Mouse (Mus musculus): ENCODE measurements around the gene Fkbp3. TPM values are rescaled to one million over a fixed set of nuclear protein-coding genes. Genes with fewer than 3 reads are reported as not detected.
"Not testable (repeated sequence)": the region's sequence is repeated elsewhere in the genome, so short reads cannot be mapped to it uniquely, and the experiment has no call there.

The Fkbp3 gene
- 619 and 629 TPM in 2 replicates for polyA plus RNA-seq (2016; fragmentation: Nextera tagmentation; extraction: Ambion mirVana)

DNA sequence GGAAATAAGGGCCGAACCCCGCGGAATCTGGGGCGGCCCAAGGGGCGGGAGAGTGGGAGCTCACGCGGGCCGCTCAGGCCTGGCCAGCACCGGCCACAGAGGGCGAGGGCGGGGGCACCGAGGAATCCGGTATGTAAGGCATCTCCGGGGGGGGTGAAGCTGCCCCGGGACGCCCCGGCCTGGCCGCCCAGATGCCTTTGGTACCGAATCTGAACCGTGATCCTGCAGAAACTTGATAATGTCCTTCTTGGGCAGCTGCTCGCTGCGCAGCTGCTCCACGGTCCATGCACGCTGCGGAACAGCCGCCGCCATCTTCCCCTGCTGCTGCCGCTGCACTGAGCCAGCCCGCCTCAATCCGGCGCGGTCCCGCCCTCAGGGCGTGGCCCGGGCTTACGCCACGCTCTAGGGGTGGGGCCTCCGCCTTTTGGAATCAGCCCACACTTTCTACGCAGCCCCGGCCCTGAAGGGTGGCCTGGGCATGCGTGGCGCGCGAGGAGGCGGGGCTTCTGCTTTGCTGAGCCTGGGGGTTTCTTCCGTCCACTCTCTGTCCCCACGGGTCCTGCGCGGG lies at the start of gene Fkbp3:
Gene Fkbp3, minus strand, starts transcription at position 397 of the 568 bp plus-strand sequence.
- 0% methylated on average over 49 of the region's 49 CpGs for WGBS
- Histone ChIP-seq H3K36me3 (peaks cover 14% of the 10 kb centered on the region; the same call in 1 of the 2 replicates), H3K9me3 (no peaks in the 10 kb centered on the region), H3K4me3 (peak within 1 kb of the TSS; percentile 91), H3K4me2 (replicated peaks) (peak within 1 kb of the TSS; percentile 86), H3K4me1 (peaks cover 31% of the 10 kb centered on the region), H3K27ac (replicated peaks) (peak within 1 kb of the TSS; percentile 92), H3K9ac (replicated peaks) (peak within 1 kb of the TSS; percentile 95), H3K27me3 (no peaks in the 10 kb centered on the region)
- ATAC-seq (ENCODE audit: low FRiP score, low read depth): peak; percentile 99

- H3K4me2 ChIP-seq (replicated peaks): no peak overlapping the region
- H3K4me1 ChIP-seq: no peaks in the 10 kb centered on the region
- H3K36me3 ChIP-seq: peaks cover 62% of the 10 kb centered on the region
- no peaks in the 10 kb centered on the region for H3K9me3 ChIP-seq
- H3K27me3 ChIP-seq: no peaks in the 10 kb centered on the region
- H3K9ac ChIP-seq (replicated peaks): no peak overlapping the region
- H3K27ac ChIP-seq (replicated peaks): no peak overlapping the region
- ATAC-seq (ENCODE audit: low FRiP score, low read depth): no peak
- 88% methylated on average over 5 of the region's 5 CpGs for WGBS
- no peak overlapping the region for H3K4me3 ChIP-seq
These were observed 45.6 kb upstream of the Fkbp3 start for GRCm38 (mm10) chr12:65119451-65119850.

GRCm38 (mm10) chr12:65118968-65119367 lies 45.2 kb upstream of the Fkbp3 start:
- ATAC-seq (ENCODE audit: low FRiP score, low read depth): no peak
- H3K4me1 ChIP-seq: no peaks in the 10 kb centered on the region
- 87% methylated on average over 7 of the region's 7 CpGs for WGBS
- H3K27me3 ChIP-seq: no peaks in the 10 kb centered on the region
- H3K9ac ChIP-seq (replicated peaks): no peak overlapping the region
- no peaks in the 10 kb centered on the region for H3K9me3 ChIP-seq
- no peak overlapping the region for H3K27ac ChIP-seq (replicated peaks)
- no peak overlapping the region for H3K4me3 ChIP-seq
- H3K36me3 ChIP-seq: peaks cover 61% of the 10 kb centered on the region
- no peak overlapping the region for H3K4me2 ChIP-seq (replicated peaks)

GRCm38 (mm10) chr12:65114978-65115377 lies 41.2 kb upstream of the Fkbp3 start:
- ATAC-seq (ENCODE audit: low FRiP score, low read depth); H3K9ac ChIP-seq (replicated peaks); H3K4me1 ChIP-seq; H3K9me3 ChIP-seq; H3K27me3 ChIP-seq; H3K4me3 ChIP-seq; H3K27ac ChIP-seq (replicated peaks); H3K4me2 ChIP-seq (replicated peaks): not testable (repeated sequence)
- 91% methylated on average over 3 of the region's 3 CpGs for WGBS
- H3K36me3 ChIP-seq: peaks cover 42% of the 10 kb centered on the region

- Histone ChIP-seq H3K36me3 (peaks cover 42% of the 10 kb centered on the region), H3K9ac (replicated peaks) (no peak overlapping the region), H3K4me3 (no peak overlapping the region), H3K4me1 (no peaks in the 10 kb centered on the region), H3K4me2 (replicated peaks) (no peak overlapping the region), H3K27ac (replicated peaks) (no peak overlapping the region), H3K9me3 (no peaks in the 10 kb centered on the region), H3K27me3 (no peaks in the 10 kb centered on the region)
- 88% methylated on average over 4 of the region's 4 CpGs for WGBS
- ATAC-seq (ENCODE audit: low FRiP score, low read depth): no peak
These were observed 40.1 kb upstream of the Fkbp3 start for GRCm38 (mm10) chr12:65113925-65114324.

DNA sequence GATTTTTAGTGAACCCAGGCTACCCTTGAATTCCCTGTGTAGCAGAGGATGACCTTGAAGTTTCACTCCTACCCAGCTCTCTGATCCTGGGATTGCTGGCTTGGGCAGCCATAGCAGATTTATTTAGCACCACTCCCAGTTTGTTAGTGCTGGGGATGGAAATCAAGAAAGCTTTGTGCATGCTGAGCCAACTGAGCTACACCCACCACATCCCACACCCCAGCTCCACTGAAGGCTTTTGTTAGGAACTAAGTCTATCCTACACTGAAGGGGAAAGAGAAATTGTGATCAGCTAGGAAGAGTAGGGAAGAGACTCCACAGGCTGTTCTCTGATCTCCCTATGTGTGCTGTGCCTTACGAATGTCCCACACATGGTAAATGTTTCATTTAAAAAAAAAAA lies 39.0 kb upstream of the Fkbp3 start:
- H3K36me3 ChIP-seq: peaks cover 40% of the 10 kb centered on the region
- no peak for ATAC-seq (ENCODE audit: low FRiP score, low read depth)
- H3K9me3 ChIP-seq: no peaks in the 10 kb centered on the region
- H3K27me3 ChIP-seq: no peaks in the 10 kb centered on the region
- no peak overlapping the region for H3K9ac ChIP-seq (replicated peaks)
- H3K27ac ChIP-seq (replicated peaks): no peak overlapping the region
- no peak overlapping the region for H3K4me3 ChIP-seq
- WGBS: 93% methylated on average over 1 of the region's 1 CpGs
- no peaks in the 10 kb centered on the region for H3K4me1 ChIP-seq
- no peak overlapping the region for H3K4me2 ChIP-seq (replicated peaks)

DNA sequence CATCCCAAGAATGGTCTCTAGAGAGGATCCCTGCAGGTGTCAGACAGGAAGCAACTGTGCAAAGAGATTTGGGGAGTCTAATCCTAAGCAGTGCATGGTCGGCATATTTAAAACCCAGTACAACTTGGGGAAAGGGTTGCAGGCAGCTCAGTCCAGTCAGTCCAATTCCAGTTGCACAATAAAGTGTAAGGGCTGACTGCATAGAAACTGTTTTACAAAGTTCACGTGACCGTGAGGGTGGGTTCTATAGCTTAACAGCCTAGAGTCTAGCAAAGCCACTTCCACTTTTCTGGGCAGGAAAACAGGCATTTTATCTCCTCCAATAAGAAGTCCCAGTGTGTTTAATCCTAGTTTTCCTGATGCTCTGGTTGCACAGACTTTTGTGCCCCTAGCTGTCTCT lies 37.7 kb upstream of the Fkbp3 start:
- Histone ChIP-seq H3K27me3 (no peaks in the 10 kb centered on the region), H3K27ac (replicated peaks) (no peak overlapping the region), H3K4me2 (replicated peaks) (no peak overlapping the region), H3K9me3 (no peaks in the 10 kb centered on the region), H3K4me3 (no peak overlapping the region), H3K9ac (replicated peaks) (no peak overlapping the region), H3K36me3 (peaks cover 42% of the 10 kb centered on the region), H3K4me1 (no peaks in the 10 kb centered on the region)
- ATAC-seq (ENCODE audit: low FRiP score, low read depth): no peak
- 94% methylated on average over 3 of the region's 3 CpGs for WGBS

DNA sequence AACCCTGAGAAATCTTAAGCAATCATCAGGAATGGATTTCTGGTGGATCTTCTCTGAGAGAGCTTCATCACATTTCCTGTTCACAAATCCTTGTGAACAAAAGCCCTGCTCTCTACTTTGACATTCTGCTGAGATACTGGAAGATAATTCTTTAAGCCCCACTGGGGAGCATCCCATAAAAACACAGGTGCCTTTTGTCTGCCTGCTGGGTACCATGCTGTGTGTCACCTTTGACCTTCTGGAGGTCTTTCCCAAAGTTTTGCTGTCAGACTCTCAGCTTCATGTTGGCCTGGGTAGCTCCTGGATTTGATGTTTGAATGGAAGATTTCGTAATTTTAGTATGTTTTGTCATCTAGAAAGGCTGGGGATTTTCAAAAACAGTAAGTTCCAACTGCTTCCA lies 34.9 kb upstream of the Fkbp3 start:
- Histone ChIP-seq H3K36me3 (peaks cover 50% of the 10 kb centered on the region), H3K9me3 (no peaks in the 10 kb centered on the region), H3K9ac (replicated peaks) (no peak overlapping the region), H3K27ac (replicated peaks) (no peak overlapping the region), H3K4me2 (replicated peaks) (no peak overlapping the region), H3K27me3 (no peaks in the 10 kb centered on the region), H3K4me1 (no peaks in the 10 kb centered on the region), H3K4me3 (no peak overlapping the region)
- no peak for ATAC-seq (ENCODE audit: low FRiP score, low read depth)
- 71% methylated on average over 1 of the region's 1 CpGs for WGBS

- peak overlapping the region; percentile 86 for H3K4me2 ChIP-seq (replicated peaks)
These were observed 3.1 kb upstream of the Fkbp3 start for GRCm38 (mm10) chr12:65076906-65077305.

DNA sequence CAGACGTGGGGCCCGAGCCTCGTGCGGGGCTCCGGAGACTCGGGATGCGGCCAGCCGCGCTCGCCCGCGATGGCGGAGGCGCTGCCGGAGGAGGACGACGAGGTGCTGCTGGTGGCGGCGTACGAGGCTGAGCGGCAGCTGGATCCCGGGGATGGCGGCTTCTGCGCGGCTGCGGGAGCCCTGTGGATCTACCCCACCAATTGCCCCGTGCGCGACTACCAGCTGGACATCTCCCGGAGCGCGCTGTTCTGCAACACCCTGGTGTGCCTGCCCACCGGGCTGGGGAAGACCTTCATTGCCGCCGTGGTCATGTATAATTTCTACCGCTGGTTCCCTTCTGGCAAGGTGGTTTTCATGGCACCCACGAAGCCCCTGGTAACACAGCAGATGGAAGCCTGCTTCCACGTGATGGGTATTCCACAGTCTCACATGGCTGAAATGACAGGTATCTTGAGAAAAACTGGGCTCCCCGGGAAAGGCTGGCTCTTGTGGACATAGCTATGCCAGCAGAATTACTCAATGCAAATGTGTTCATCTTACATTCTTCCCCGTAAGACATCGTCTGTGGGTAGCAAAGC lies 2.0 kb upstream of the Fkbp3 start:
- WGBS: under 1% methylated on average over 40 of the region's 41 CpGs
- peak; percentile 2; the same call in 1 of the 2 replicates for ATAC-seq (ENCODE audit: low FRiP score, low read depth)

More at GRCm38 (mm10) chr12:65076906-65077305, 3.1 kb upstream of the Fkbp3 start:
- WGBS: 82% methylated on average over 9 of the region's 9 CpGs
- Histone ChIP-seq H3K27me3 (no peaks in the 10 kb centered on the region), H3K27ac (replicated peaks) (no peak overlapping the region), H3K9me3 (no peaks in the 10 kb centered on the region), H3K9ac (replicated peaks) (peak overlapping the region; percentile 76), H3K4me1 (peaks cover 31% of the 10 kb centered on the region), H3K36me3 (0 out of 2 replicates have a peak, but pooled peaks cover 16% of the 10 kb centered on the region), H3K4me3 (peak overlapping the region; percentile 91)
- no peak for ATAC-seq (ENCODE audit: low FRiP score, low read depth)

DNA sequence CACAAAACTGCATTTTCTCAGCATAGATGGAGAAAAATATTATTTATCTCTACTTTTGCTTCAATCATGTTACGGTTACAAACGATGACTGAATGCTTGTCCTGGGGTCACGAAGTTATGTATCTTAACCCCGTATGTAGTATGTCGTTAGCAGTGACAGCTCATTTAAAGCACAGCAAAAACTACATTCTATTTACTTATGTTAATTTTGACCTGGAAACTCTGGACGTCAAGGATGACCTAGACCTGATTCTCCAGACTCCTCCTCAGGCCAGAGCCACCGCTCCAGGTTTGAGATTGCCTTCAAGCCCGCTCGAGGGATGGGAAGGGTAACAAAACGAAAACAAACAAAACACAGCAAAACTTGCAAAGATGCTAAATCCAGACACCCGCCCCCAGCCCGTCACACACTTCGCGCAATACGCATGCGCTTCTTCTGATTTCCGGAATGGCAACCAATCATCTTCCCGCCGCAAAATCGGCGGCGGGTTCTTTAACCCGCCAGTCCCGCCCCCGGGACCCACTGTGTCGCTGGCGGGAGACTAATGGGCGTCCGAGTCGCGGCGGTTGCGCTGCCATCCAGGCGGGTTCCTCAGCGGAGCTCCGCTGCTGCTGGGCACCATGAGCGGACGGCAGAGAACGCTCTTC lies 1.4 kb upstream of the Fkbp3 start, which contains the start of gene Fancm:
Gene Fancm, plus strand, starts transcription at position 519 of the 648 bp plus-strand sequence.
- peak; percentile 35 for ATAC-seq (ENCODE audit: low FRiP score, low read depth)
- Histone ChIP-seq H3K4me2 (replicated peaks) (peak within 1 kb of the TSS; percentile 86), H3K9ac (replicated peaks) (peak within 1 kb of the TSS; percentile 76), H3K9me3 (no peaks in the 10 kb centered on the region), H3K4me1 (peaks cover 31% of the 10 kb centered on the region), H3K4me3 (peak within 1 kb of the TSS; percentile 91), H3K27me3 (no peaks in the 10 kb centered on the region), H3K36me3 (0 out of 2 replicates have a peak, but pooled peaks cover 12% of the 10 kb centered on the region), H3K27ac (replicated peaks) (peak within 1 kb of the TSS; percentile 92)
- 2% methylated on average over 39 of the region's 39 CpGs for WGBS

More for the DNA sequence above, 2.0 kb upstream of the Fkbp3 start:
- Histone ChIP-seq H3K4me3 (peak overlapping the region; percentile 91), H3K27ac (replicated peaks) (peak overlapping the region; percentile 90), H3K36me3 (0 out of 2 replicates have a peak, but pooled peaks cover 16% of the 10 kb centered on the region), H3K9ac (replicated peaks) (peak overlapping the region; percentile 76), H3K27me3 (no peaks in the 10 kb centered on the region), H3K9me3 (no peaks in the 10 kb centered on the region), H3K4me1 (peaks cover 31% of the 10 kb centered on the region), H3K4me2 (replicated peaks) (peak overlapping the region; percentile 86)

DNA sequence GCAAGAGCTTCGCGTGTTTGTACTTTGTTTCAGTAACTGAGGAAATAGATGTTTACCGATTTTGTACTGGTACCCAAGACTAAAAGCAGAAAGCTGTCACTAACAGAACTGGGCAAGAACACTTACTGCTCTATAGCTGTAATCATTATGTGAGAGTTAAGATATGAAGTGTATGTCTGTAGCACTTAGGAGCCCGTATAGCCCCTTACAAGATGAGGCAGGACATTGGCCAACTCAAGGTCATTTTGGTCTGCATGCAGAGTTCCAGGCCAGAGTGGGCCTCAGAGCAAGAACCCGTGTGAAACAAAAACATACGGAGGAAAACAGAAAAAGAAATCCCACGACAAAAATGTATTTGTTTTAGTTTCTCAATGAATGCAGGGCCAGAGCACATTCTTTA lies 844 bp upstream of the Fkbp3 start:
- Histone ChIP-seq H3K36me3 (0 out of 2 replicates have a peak, but pooled peaks cover 9% of the 10 kb centered on the region), H3K27ac (replicated peaks) (peak overlapping the region; percentile 92), H3K27me3 (no peaks in the 10 kb centered on the region), H3K4me1 (peaks cover 31% of the 10 kb centered on the region), H3K4me2 (replicated peaks) (peak overlapping the region; percentile 86), H3K4me3 (peak overlapping the region; percentile 91), H3K9ac (replicated peaks) (peak overlapping the region; percentile 76; the same call in 1 of the 2 replicates), H3K9me3 (no peaks in the 10 kb centered on the region)
- ATAC-seq (ENCODE audit: low FRiP score, low read depth): no peak
- 43% methylated on average over 7 of the region's 7 CpGs for WGBS

Data from midbrain, embryonic 12.5 days (tissue).